Mouse (Mus musculus) right cerebral cortex, adult 2 months (tissue): ENCODE results near the gene Itga9.

Experiments used
- DNase-seq, 2 experiments: peaks; one replicate each; pipeline ENCODE4 v3.0.0; 2021 to 2022; ENCODE audit warnings: low spot score in 2 of 2

Itga9 gene

DNA sequence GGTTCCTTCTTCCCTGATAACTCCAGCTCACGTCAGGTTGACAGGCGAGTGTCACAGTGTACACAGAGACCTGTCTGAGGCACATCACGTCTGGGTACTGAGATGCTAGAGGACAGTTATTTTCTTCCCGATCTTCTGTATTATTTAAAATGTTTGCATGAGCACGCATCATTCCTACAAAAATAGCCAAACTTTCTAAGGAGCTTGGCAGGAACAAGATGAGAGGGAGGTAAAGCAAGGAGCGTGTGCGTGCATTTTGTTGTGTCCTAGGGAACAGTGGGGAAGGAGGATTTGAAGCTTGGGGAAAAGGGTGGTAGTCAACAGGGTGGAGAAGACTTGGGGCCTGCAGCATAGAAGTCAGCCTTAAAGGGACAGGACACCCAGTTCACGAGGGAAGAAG lies 342.6 kb downstream of the Itga9 start:
- DNase-seq, result no peak

DNA sequence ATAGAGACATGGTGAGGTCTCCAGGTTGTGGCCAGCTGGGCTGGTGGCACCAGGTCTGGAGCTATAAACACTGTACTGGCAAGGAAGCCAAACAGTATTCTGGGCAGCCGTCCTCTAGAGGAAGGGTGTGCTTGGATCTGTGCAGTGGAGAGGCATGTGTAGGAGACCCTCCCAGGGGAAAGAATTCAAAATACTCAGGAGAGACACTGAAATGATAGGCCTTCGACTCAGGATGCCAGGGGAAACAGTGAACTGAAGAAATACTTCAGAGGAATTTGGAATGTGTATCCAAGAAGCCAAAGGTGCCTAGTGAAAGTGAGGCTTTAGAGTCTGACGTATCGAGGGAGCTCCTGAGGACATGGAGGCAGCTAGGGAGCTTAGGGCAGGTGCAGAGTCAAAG lies 343.2 kb downstream of the Itga9 start:
- no peak for DNase-seq

DNA sequence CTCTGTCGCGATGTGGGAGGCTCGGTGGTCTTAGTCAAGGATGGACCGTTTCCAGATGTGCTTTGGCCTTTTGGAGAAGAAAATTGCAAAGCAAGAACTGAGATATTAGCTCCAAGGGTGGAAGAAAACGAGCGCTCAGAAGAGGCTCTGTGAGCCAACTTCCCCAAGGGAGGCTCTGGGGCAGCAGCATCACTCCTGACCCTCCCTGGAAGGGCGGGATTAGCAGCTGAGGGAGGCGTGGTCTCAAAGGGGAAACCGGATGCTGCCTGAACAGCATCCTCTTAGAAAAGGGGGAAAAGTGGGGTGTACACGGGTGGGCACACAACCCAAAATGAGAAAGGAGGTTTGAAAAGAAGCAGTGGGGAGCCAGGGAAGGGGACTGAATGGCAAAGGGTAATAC lies 343.6 kb downstream of the Itga9 start:
- no peak for DNase-seq
